Mouse (Mus musculus): ENCODE measurements around the gene Pask. TPM values are rescaled to one million over a fixed set of nuclear protein-coding genes. Genes with fewer than 3 reads are reported as not detected.

The Pask gene
- total and polyA plus RNA-seq, 3 experiments: 10.2 to 18.0 (median 11.7) TPM

DNA sequence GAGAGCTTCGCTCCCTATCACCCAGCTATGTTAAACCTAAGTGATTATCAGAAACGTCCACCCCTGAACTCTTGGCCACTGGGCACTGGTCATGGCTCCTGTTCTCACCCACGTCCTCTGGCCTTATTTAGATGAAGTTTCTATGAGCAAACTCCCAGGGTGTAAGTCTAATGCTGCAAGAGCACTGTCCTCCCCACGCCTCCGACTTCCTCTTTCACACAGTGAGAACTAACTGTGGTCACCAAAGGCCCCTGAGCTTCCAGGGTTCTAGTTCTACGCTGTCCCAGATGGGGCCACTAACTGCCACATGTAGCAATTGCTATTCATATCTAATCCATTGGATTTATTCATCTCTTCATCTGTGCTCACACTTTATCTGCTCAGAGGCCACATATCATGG, 22.4 kb upstream of the Pask start:
- DNase-seq (ENCODE audit: extremely low read depth): no peak
- Histone ChIP-seq H3K4me3 (replicated peaks in 1 of 3; ENCODE audit: low read depth in 2 of 3, low read length in 2 of 3, poor library complexity in 1 of 3) (no peak overlapping the region), H3K27me3 (replicated peaks) (no peaks in the 10 kb centered on the region), H3K9ac (ENCODE audit: insufficient read depth, low read depth) (no peak overlapping the region), H3K27ac (ENCODE audit: insufficient read depth, low read depth) (no peak overlapping the region), H3K79me2 (replicated peaks; ENCODE audit: control insufficient read depth, extremely low read depth, insufficient read depth, poor library complexity, severe bottlenecking) (no peaks in the 10 kb centered on the region), H3K4me1 (ENCODE audit: control insufficient read depth in 1 of 2, insufficient read depth in 2 of 2) (peaks cover 0 to 5% of the 10 kb centered on the region in 2 experiments; a peak in 1 of 4 replicates), H3K9me3 (replicated peaks; ENCODE audit: low read length) (no peaks in the 10 kb centered on the region), H3K4me2 (ENCODE audit: insufficient read depth, low read depth, poor library complexity, severe bottlenecking) (no peak overlapping the region), H3K36me3 (replicated peaks in 1 of 2; ENCODE audit: control insufficient read depth in 1 of 2, insufficient read depth in 1 of 2, low read length in 1 of 2) (peaks cover 46 to 89% of the 10 kb centered on the region in 2 experiments)
- in situ Hi-C loops (cut with MboI; ENCODE audit: low pct_ligation_motif_present, low pct_unique_long_range_greater_than_20kb, low sequenced_read_pairs) (no loop called here), dilution Hi-C loops (cut with MboI; ENCODE audit: extremely low pct_ligation_motif_present, extremely low pct_unique_long_range_greater_than_20kb, low sequenced_read_pairs) (no loop called here)
- TF ChIP-seq SIN3A (IDR thresholded peaks at IDR 0.05; ENCODE audit: low read length) (no peak), ELF1 (IDR thresholded peaks at IDR 0.05; ENCODE audit: low read depth, low read length) (no peak), CHD1 (IDR thresholded peaks at IDR 0.05; ENCODE audit: low read depth, low read length) (no peak), BHLHE40 (IDR thresholded peaks at IDR 0.05; ENCODE audit: low read depth, low read length) (no peak), KAT2A (IDR thresholded peaks at IDR 0.05; ENCODE audit: insufficient replicate concordance, low read length) (no peak), POLR2A (IDR thresholded peaks at IDR 0.05; ENCODE audit: low read depth, low read length) (no peak), GABPA (IDR thresholded peaks at IDR 0.05; ENCODE audit: insufficient replicate concordance, low read depth, low read length) (no peak), POLR2AphosphoS2 (IDR thresholded peaks at IDR 0.05; ENCODE audit: low read depth, low read length) (no peak), HCFC1 (IDR thresholded peaks at IDR 0.05; ENCODE audit: low read depth, low read length) (no peak), TCF12 (IDR thresholded peaks at IDR 0.05; ENCODE audit: low read depth, low read length) (no peak), MXI1 (IDR thresholded peaks at IDR 0.05; ENCODE audit: low read depth, low read length) (no peak), NRF1 (IDR thresholded peaks at IDR 0.05; ENCODE audit: low read depth, low read length) (no peak), CTCF (conservative IDR thresholded peaks at IDR 0.05 in 1 of 2, IDR thresholded peaks at IDR 0.05 in 1 of 2; ENCODE audit: low read depth in 2 of 2, low read length in 2 of 2) (no peak), JUN (IDR thresholded peaks at IDR 0.05; ENCODE audit: insufficient read depth, low read depth, low read length) (no peak), NELFE (IDR thresholded peaks at IDR 0.05; ENCODE audit: low read depth, low read length) (no peak), IRF4 (IDR thresholded peaks at IDR 0.05; ENCODE audit: low read depth, low read length) (no peak), MAFK (IDR thresholded peaks at IDR 0.05; ENCODE audit: insufficient replicate concordance, low read length) (no peak), ETS1 (conservative IDR thresholded peaks at IDR 0.05; ENCODE audit: low read depth, low read length) (no peak)

DNA sequence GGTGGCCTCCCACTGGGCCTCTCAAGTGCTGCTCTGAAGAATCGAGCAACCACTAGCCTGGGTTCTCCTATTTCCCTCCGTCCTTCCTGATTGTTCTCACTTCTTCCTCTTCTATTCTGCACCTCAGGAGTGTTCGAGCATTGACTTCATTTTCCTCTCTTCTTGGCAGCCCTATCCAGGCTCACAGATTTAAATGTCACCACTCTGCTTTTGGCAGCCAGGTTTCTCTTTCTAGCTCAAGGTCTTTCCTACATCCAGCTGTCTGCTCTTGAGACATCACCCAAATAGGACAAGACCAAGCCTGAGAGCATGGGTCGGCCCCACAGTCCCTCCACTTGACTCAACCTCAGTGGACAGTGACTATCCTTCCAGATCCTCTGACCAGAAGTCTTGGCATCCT, 19.4 kb upstream of the Pask start:
- Histone ChIP-seq H3K4me2 (ENCODE audit: insufficient read depth, low read depth, poor library complexity, severe bottlenecking) (no peak overlapping the region), H3K36me3 (replicated peaks in 1 of 2; ENCODE audit: control insufficient read depth in 1 of 2, insufficient read depth in 1 of 2, low read length in 1 of 2) (peaks cover 64 to 92% of the 10 kb centered on the region in 2 experiments), H3K27me3 (replicated peaks) (no peaks in the 10 kb centered on the region), H3K79me2 (replicated peaks; ENCODE audit: control insufficient read depth, extremely low read depth, insufficient read depth, poor library complexity, severe bottlenecking) (no peaks in the 10 kb centered on the region), H3K9ac (ENCODE audit: insufficient read depth, low read depth) (no peak overlapping the region), H3K9me3 (replicated peaks; ENCODE audit: low read length) (no peaks in the 10 kb centered on the region), H3K27ac (ENCODE audit: insufficient read depth, low read depth) (no peak overlapping the region), H3K4me1 (ENCODE audit: control insufficient read depth in 1 of 2, insufficient read depth in 2 of 2) (peaks cover 0 to 5% of the 10 kb centered on the region in 2 experiments; a peak in 1 of 4 replicates), H3K4me3 (replicated peaks in 1 of 3; ENCODE audit: low read depth in 2 of 3, low read length in 2 of 3, poor library complexity in 1 of 3) (no peak overlapping the region)
- dilution Hi-C loops (cut with MboI; ENCODE audit: extremely low pct_ligation_motif_present, extremely low pct_unique_long_range_greater_than_20kb, low sequenced_read_pairs) (no loop called here), in situ Hi-C loops (cut with MboI; ENCODE audit: low pct_ligation_motif_present, low pct_unique_long_range_greater_than_20kb, low sequenced_read_pairs) (no loop called here)
- no peak for DNase-seq (ENCODE audit: extremely low read depth)
- TF ChIP-seq TCF12 (IDR thresholded peaks at IDR 0.05; ENCODE audit: low read depth, low read length): no peak
- no peak for TF ChIP-seq JUND (conservative IDR thresholded peaks at IDR 0.05; ENCODE audit: low read depth, low read length)
- no peak for TF ChIP-seq MEF2A (IDR thresholded peaks at IDR 0.05; ENCODE audit: borderline replicate concordance, low read depth, low read length)
- no peak for TF ChIP-seq ZC3H11A (IDR thresholded peaks at IDR 0.05; ENCODE audit: low read depth, low read length)
